Mouse (Mus musculus) CH12.LX (cell line): ENCODE measurements around the gene Mettl17. TPM values are rescaled to one million over a fixed set of nuclear protein-coding genes. Genes with fewer than 3 reads are reported as not detected.

Experiments used
- DNase-seq: peaks from one replicate; pipeline ENCODE4 v3.0.0-alpha.2; 2013; ENCODE audit errors: extremely low read depth
- H3K27ac ChIP-seq: 2 replicates; pipeline ENCODE4 v1.5.1; 2012; ENCODE audit warnings: low read depth, mild to moderate bottlenecking, control low read depth, moderate library complexity; ENCODE audit not compliant: insufficient read depth
- H3K27me3 ChIP-seq: replicated peaks from 2 replicates; pipeline ENCODE3; 2012; ENCODE audit warnings: inconsistent platforms
- H3K36me3 ChIP-seq, 2 experiments: replicated peaks in 1 of 2; 2 replicates each; pipeline versions ENCODE3 to v1.6.1; 2012; ENCODE audit warnings: inconsistent platforms in 1 of 2, low read length in 1 of 2, mild to moderate bottlenecking in 1 of 2, mixed read lengths in 1 of 2, moderate library complexity in 1 of 2; ENCODE audit not compliant: control insufficient read depth in 1 of 2, insufficient read depth in 1 of 2
- H3K4me1 ChIP-seq, 2 experiments: 2 replicates each; pipeline ENCODE4 v1.6.1; 2012; ENCODE audit warnings: inconsistent platforms in 1 of 2, moderate library complexity in 1 of 2; ENCODE audit not compliant: insufficient read depth in 2 of 2, control insufficient read depth in 1 of 2
- H3K4me2 ChIP-seq: 2 replicates; pipeline ENCODE4 v1.6.1; 2012; ENCODE audit warnings: low read depth, mild to moderate bottlenecking, control low read depth; ENCODE audit not compliant: poor library complexity, insufficient read depth, severe bottlenecking
- H3K4me3 ChIP-seq, 3 experiments: fragments of 150-350 bp in 1 of 3; sonication (generic) in 1 of 3; replicated peaks in 1 of 3; 2 replicates each; pipeline versions ENCODE3 to v1.5.1; 2011 to 2012; ENCODE audit warnings: low read depth in 2 of 3, low read length in 2 of 3, mild to moderate bottlenecking in 2 of 3, moderate library complexity in 2 of 3, control low read depth in 1 of 3, improper control_type of control experiment in 1 of 3, inconsistent platforms in 1 of 3, mixed read lengths in 1 of 3; ENCODE audit not compliant: poor library complexity in 1 of 3
- H3K79me2 ChIP-seq: replicated peaks from 2 replicates; pipeline ENCODE4 v1.6.1; 2012; ENCODE audit warnings: mild to moderate bottlenecking, moderate library complexity; ENCODE audit not compliant: control insufficient read depth, poor library complexity, insufficient read depth, severe bottlenecking; ENCODE audit errors: extremely low read depth
- H3K9ac ChIP-seq: 2 replicates; pipeline ENCODE4 v1.6.1; 2012; ENCODE audit warnings: low read depth, mild to moderate bottlenecking, control low read depth, moderate library complexity; ENCODE audit not compliant: insufficient read depth
- H3K9me3 ChIP-seq: replicated peaks from 2 replicates; pipeline ENCODE3; 2012; ENCODE audit warnings: low read length, inconsistent platforms, mixed read lengths
- CHD2 ChIP-seq: IDR thresholded peaks from 2 replicates; pipeline ENCODE4 v1.6.1; 2011; ENCODE audit warnings: low read length, improper control_type of control experiment
- CTCF ChIP-seq, 2 experiments: IDR thresholded peaks in 1 of 2; conservative IDR thresholded peaks in 1 of 2; 2 replicates each; pipeline ENCODE4 v1.5.1; 2011 to 2012; ENCODE audit warnings: low read depth in 2 of 2, low read length in 2 of 2, improper control_type of control experiment in 1 of 2, inconsistent platforms in 1 of 2, mild to moderate bottlenecking in 1 of 2, moderate library complexity in 1 of 2
- EP300 ChIP-seq: IDR thresholded peaks from 2 replicates; pipeline ENCODE4 v1.6.1; 2011; ENCODE audit warnings: low read length, improper control_type of control experiment
- ETS1 ChIP-seq: conservative IDR thresholded peaks from 2 replicates; pipeline ENCODE4 v1.6.1; 2012; ENCODE audit warnings: low read depth, mild to moderate bottlenecking, inconsistent platforms, low read length, improper control_type of control experiment, moderate library complexity
- IRF4 ChIP-seq: IDR thresholded peaks from 2 replicates; pipeline ENCODE4 v1.6.1; 2014; ENCODE audit warnings: low read depth, mild to moderate bottlenecking, inconsistent platforms, low read length, improper control_type of control experiment
- JUND ChIP-seq: conservative IDR thresholded peaks from 2 replicates; pipeline ENCODE4 v1.6.1; 2011; ENCODE audit warnings: low read depth, low read length, improper control_type of control experiment
- KAT2A ChIP-seq: IDR thresholded peaks from 2 replicates; pipeline ENCODE4 v1.6.1; 2012; ENCODE audit warnings: low read length, improper control_type of control experiment, inconsistent platforms; ENCODE audit not compliant: insufficient replicate concordance
- MAZ ChIP-seq: IDR thresholded peaks from 2 replicates; pipeline ENCODE4 v1.6.1; 2012; ENCODE audit warnings: low read depth, mild to moderate bottlenecking, inconsistent platforms, low read length, improper control_type of control experiment, moderate library complexity
- PAX5 ChIP-seq: IDR thresholded peaks from 2 replicates; pipeline ENCODE4 v1.6.1; 2012; ENCODE audit warnings: low read length, inconsistent platforms, mixed read lengths
- RAD21 ChIP-seq: IDR thresholded peaks from 2 replicates; pipeline ENCODE4 v1.6.1; 2011; ENCODE audit warnings: low read depth, mild to moderate bottlenecking, low read length, improper control_type of control experiment, moderate library complexity
- RCOR1 ChIP-seq: conservative IDR thresholded peaks from 2 replicates; pipeline ENCODE4 v1.6.1; 2012; ENCODE audit warnings: low read depth, mild to moderate bottlenecking, inconsistent platforms, low read length, improper control_type of control experiment
- SIN3A ChIP-seq: IDR thresholded peaks from 2 replicates; pipeline ENCODE4 v1.6.1; 2012; ENCODE audit warnings: low read length, improper control_type of control experiment, inconsistent platforms
- SMC3 ChIP-seq: IDR thresholded peaks from 2 replicates; pipeline ENCODE4 v1.6.1; 2011; ENCODE audit warnings: low read depth, low read length, improper control_type of control experiment
- TBP ChIP-seq: conservative IDR thresholded peaks from 2 replicates; pipeline ENCODE4 v1.6.1; 2011; ENCODE audit warnings: low read depth, low read length, improper control_type of control experiment
- UBTF ChIP-seq: IDR thresholded peaks from 2 replicates; pipeline ENCODE4 v1.6.1; 2012; ENCODE audit warnings: low read depth, mild to moderate bottlenecking, inconsistent platforms, low read length, improper control_type of control experiment, moderate library complexity
- ZKSCAN1 ChIP-seq: IDR thresholded peaks from 2 replicates; pipeline ENCODE4 v1.6.1; 2012; ENCODE audit warnings: low read depth, inconsistent platforms, low read length, improper control_type of control experiment, borderline replicate concordance
- ZMIZ1 ChIP-seq: IDR thresholded peaks from 2 replicates; pipeline ENCODE4 v1.6.1; 2012; ENCODE audit warnings: low read depth, mild to moderate bottlenecking, inconsistent platforms, low read length, improper control_type of control experiment
- ZNF384 ChIP-seq: IDR thresholded peaks from 2 replicates; pipeline ENCODE4 v1.6.1; 2012; ENCODE audit warnings: low read depth, low read length, improper control_type of control experiment, inconsistent platforms
- dilution Hi-C: fragments of 300-500 bp; cut with MboI; formaldehyde crosslinking; loops from 2 replicates; pipeline ENCODE4 v1.14.3; 2020; ENCODE audit warnings: low sequenced_read_pairs; ENCODE audit not compliant: extremely low pct_unique_long_range_greater_than_20kb, extremely low pct_ligation_motif_present
- in situ Hi-C: fragments of 300-500 bp; cut with MboI; formaldehyde crosslinking; loops from 3 replicates; pipeline ENCODE4 v1.14.3; 2019; ENCODE audit warnings: low sequenced_read_pairs, low pct_ligation_motif_present, low pct_unique_long_range_greater_than_20kb, mixed read lengths
- polyA plus RNA-seq: library from polyadenylated mRNA; unstranded; fragments of >175 nt; gene quantifications from 2 replicates; pipeline ENCODE4 v1.2.1, GENCODE M21; 2012; ENCODE audit warnings: low read depth; ENCODE audit not compliant: insufficient read length
- total RNA-seq, 2 experiments: library from RNA; depleted of rRNA; stranded (reverse); fragments of 300-350 nt in 1 of 2; fragments of >200 nt in 1 of 2; gene quantifications; 2 replicates each; pipeline ENCODE4 v1.2.3; 2012 to 2014

Mettl17 gene
- total and polyA plus RNA-seq, 3 experiments: 19.5 to 32.0 (median 26.2) TPM

GRCm38 (mm10) chr14:51892191-51892939, 7.7 kb downstream of the Mettl17 start, which contains the start of gene Slc39a2:
Slc39a2 (plus strand) TSS chr14:51892889.
- no peaks in the 10 kb centered on the region for H3K79me2 ChIP-seq
- no peak for DNase-seq
- TF ChIP-seq SMC3 (no peak), RAD21 (no peak), ZKSCAN1 (no peak)
- H3K27me3 ChIP-seq: no peaks in the 10 kb centered on the region
- H3K9ac ChIP-seq: no peak within 1 kb of the TSS
- no peak within 1 kb of the TSS for H3K27ac ChIP-seq
- no peaks in the 10 kb centered on the region for H3K9me3 ChIP-seq
- peaks cover 0 to 5% of the 10 kb centered on the region in 2 experiments; a peak in 1 of 4 replicates for H3K4me1 ChIP-seq
- no peak within 1 kb of the TSS for H3K4me3 ChIP-seq
- in situ Hi-C loops: no loop called here
- peaks cover 47 to 83% of the 10 kb centered on the region in 2 experiments for H3K36me3 ChIP-seq
- dilution Hi-C loops: no loop called here
- no peak within 1 kb of the TSS for H3K4me2 ChIP-seq

- H3K36me3 ChIP-seq: peaks cover 41 to 79% of the 10 kb centered on the region in 2 experiments
- in situ Hi-C loops: no loop called here
- H3K4me1 ChIP-seq: peaks cover 0 to 5% of the 10 kb centered on the region in 2 experiments; a peak in 1 of 4 replicates
- no peaks in the 10 kb centered on the region for H3K27me3 ChIP-seq
- no peak overlapping the region for H3K27ac ChIP-seq
- dilution Hi-C loops: no loop called here
- TF ChIP-seq ZNF384: peak; percentile 44; the same call in 1 of the 2 replicates
- no peak for TF ChIP-seq CHD2
- TF ChIP-seq SMC3: no peak
- no peak for TF ChIP-seq EP300
- TF ChIP-seq PAX5: no peak
- no peak for TF ChIP-seq CTCF (conservative IDR thresholded peaks at IDR 0.05 in 1 of 2, IDR thresholded peaks at IDR 0.05 in 1 of 2; ENCODE audit: low read depth in 2 of 2, low read length in 2 of 2)
- H3K9me3 ChIP-seq: no peaks in the 10 kb centered on the region
- no peak overlapping the region for H3K9ac ChIP-seq
- DNase-seq: no peak
- no peak overlapping the region for H3K4me3 ChIP-seq
- no peaks in the 10 kb centered on the region for H3K79me2 ChIP-seq
- H3K4me2 ChIP-seq: no peak overlapping the region
Observed at GRCm38 (mm10) chr14:51893094-51893794, 8.6 kb downstream of the Mettl17 start.

- Histone ChIP-seq H3K9ac (no peak overlapping the region), H3K36me3 (peaks cover 37 to 73% of the 10 kb centered on the region in 2 experiments), H3K4me1 (peaks cover 0 to 5% of the 10 kb centered on the region in 2 experiments; a peak in 1 of 4 replicates), H3K79me2 (no peaks in the 10 kb centered on the region)
- in situ Hi-C loops (no loop called here), dilution Hi-C loops (no loop called here)
- TF ChIP-seq RCOR1: no peak
- TF ChIP-seq CTCF (conservative IDR thresholded peaks at IDR 0.05 in 1 of 2, IDR thresholded peaks at IDR 0.05 in 1 of 2; ENCODE audit: low read depth in 2 of 2, low read length in 2 of 2): no peak
- no peak for TF ChIP-seq JUND
- TF ChIP-seq ETS1: no peak
- TF ChIP-seq SIN3A: no peak
- no peak for TF ChIP-seq ZMIZ1
- TF ChIP-seq UBTF: no peak
- no peak for TF ChIP-seq TBP
- TF ChIP-seq IRF4: no peak
- no peak for TF ChIP-seq CHD2
- no peak for TF ChIP-seq MAZ
- TF ChIP-seq KAT2A: no peak
- TF ChIP-seq, all 38 proteins: peak for 0
- no peaks in the 10 kb centered on the region for H3K27me3 ChIP-seq
- H3K4me3 ChIP-seq: no peak overlapping the region
- no peak for DNase-seq
- H3K27ac ChIP-seq: no peak overlapping the region
- no peak overlapping the region for H3K4me2 ChIP-seq
- no peaks in the 10 kb centered on the region for H3K9me3 ChIP-seq
Observed at GRCm38 (mm10) chr14:51893809-51894208, 9.2 kb downstream of the Mettl17 start.
